Mouse (Mus musculus) lung, postnatal 0 days (tissue): ENCODE results near the gene Igsf8.

Experiments
- CTCF ChIP-seq: IDR thresholded peaks from 2 replicates; pipeline ENCODE4 v1.5.1; 2016; ENCODE audit warnings: antibody characterized with exemption, mild to moderate bottlenecking
- EP300 ChIP-seq: IDR thresholded peaks from 2 replicates; pipeline ENCODE4 v1.6.1; 2016; ENCODE audit warnings: antibody characterized with exemption, mild to moderate bottlenecking, control low read depth

DNA sequence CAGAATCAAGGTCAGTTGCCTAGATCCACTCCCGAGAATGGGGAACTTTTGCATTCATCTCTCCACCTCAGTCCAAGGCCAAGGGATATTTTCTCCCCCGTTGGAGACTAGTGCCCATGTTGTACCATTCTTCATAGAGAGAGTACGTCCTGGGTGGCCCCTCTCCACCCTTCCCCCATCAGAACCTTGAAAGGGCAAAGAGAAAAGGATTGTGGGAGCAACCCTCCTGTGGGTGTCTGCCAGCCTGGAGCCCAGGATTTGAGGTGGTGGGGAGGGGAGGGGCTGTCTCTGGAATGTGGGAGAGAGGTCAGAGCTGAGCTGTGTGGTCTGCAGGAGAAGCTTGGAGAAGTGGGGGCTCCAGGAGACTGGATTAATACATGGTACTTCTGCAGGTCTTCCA lies 82.5 kb downstream of the Igsf8 start:
- no peak for TF ChIP-seq EP300
- no peak for TF ChIP-seq CTCF
